ENCODE assay signal across 9 mouse cellular contexts in the genomic region with DNA sequence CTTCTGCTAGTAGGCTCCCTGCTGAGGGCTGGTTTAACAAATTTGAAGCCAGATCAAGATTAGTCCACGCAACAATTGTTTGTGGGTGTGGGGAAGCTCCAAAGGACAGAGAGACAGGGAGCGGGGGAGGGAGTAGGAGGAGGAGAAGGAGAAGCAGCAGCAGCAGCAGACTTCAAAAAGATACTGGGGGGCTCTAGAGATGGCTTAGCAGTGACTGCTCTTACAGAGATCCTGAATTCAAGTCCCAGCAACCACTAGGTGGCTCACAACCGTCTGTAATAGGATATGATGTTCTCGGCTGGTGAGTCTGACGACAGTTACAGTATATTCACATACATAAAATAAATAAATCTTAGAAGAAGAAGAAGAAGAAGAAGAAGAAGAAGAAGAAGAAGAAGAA. TPM values are rescaled to one million over a fixed set of nuclear protein-coding genes. Genes with fewer than 3 reads are reported as not detected.
DNase-seq lines count a peak whose midpoint lies in the region; ATAC-seq and TF ChIP-seq lines count a peak whose summit lies in the region.
"Had no signal": no experiment of that assay in that cellular context is flagged by ENCODE, and none has a peak within 500 bp of the region (broad histone marks: within the 10 kb centered on the region; RNA-seq: fewer than 3 reads in every experiment).

No protein-coding gene starts in this region.

- dilution Hi-C loops in CH12.LX (cut with MboI; ENCODE audit: extremely low pct_ligation_motif_present, extremely low pct_unique_long_range_greater_than_20kb, low sequenced_read_pairs) = no loop called here

- peak; percentile 25 for DNase-seq in hindbrain, embryonic 10.5 days (ENCODE audit: low spot score)
- DNase-seq in CH12.LX (ENCODE audit: extremely low read depth) = peak; percentile 59
- DNase-seq in R1 (ENCODE audit: low read depth, low spot score) = peak; percentile 71
- peak; percentile 17 to 44 for DNase-seq in heart, postnatal 14 days
- DNase-seq in lung, postnatal 14 days = peak; percentile 50
- peak; percentile 9 to 17 for DNase-seq in thymus, adult 18-20 months

- H3K4me1 ChIP-seq in hindbrain, embryonic 10.5 days (replicated peaks) = peaks cover 20% of the 10 kb centered on the region
- H3K4me1 ChIP-seq in hindbrain, embryonic 16.5 days (ENCODE audit: control insufficient read depth, insufficient read depth, low read depth, low read length) = peaks cover 14% of the 10 kb centered on the region
- H3K4me1 ChIP-seq in CH12.LX (ENCODE audit: control insufficient read depth in 1 of 2, insufficient read depth in 2 of 2) = peaks cover 4 to 30% of the 10 kb centered on the region in 2 experiments; a peak in 3 of 4 replicates

- no peak overlapping the region for H3K4me2 ChIP-seq in hindbrain, embryonic 16.5 days (ENCODE audit: low read length)
- H3K4me2 ChIP-seq in CH12.LX (ENCODE audit: insufficient read depth, low read depth, poor library complexity, severe bottlenecking) = no peak overlapping the region
- H3K4me2 ChIP-seq: neural tube, embryonic 13.5 days had no signal

- intact Hi-C loops in heart, postnatal 14 days (cut with DNase I) = loop anchor here (2.0 to 5.0 kb wide), 2 partner anchors 33 to 192 kb away; no protein-coding TSS in a partner anchor

- no peak for TF ChIP-seq POLR2A in CH12.LX (IDR thresholded peaks at IDR 0.05; ENCODE audit: low read depth, low read length)

- no peak for ATAC-seq in hindbrain, embryonic 16.5 days
- ATAC-seq in megakaryocyte-erythroid progenitor cell, adult 5-6 weeks (replicated peaks; ENCODE audit: low FRiP score, low TSS enrichment, poor library complexity, severe bottlenecking) = no peak

- in situ Hi-C loops in CH12.LX (cut with MboI; ENCODE audit: low pct_ligation_motif_present, low pct_unique_long_range_greater_than_20kb, low sequenced_read_pairs) = loop anchor here (25.0 kb wide), 1 partner anchor 182 kb away; a partner anchor contains a TSS

- H3K9ac ChIP-seq in hindbrain, embryonic 16.5 days (ENCODE audit: low read depth, low read length) = no peak overlapping the region
- no peak overlapping the region for H3K9ac ChIP-seq in CH12.LX (ENCODE audit: insufficient read depth, low read depth)
- H3K9ac ChIP-seq: neural tube, embryonic 13.5 days had no signal

- peak; percentile 58 for TF ChIP-seq RAD21 in CH12.LX (IDR thresholded peaks at IDR 0.05; ENCODE audit: low read depth, low read length)

- peaks cover 7% of the 10 kb centered on the region for H3K36me3 ChIP-seq in hindbrain, embryonic 10.5 days
- H3K36me3 ChIP-seq in hindbrain, embryonic 16.5 days (ENCODE audit: control insufficient read depth, insufficient read depth, low read length) = no peaks in the 10 kb centered on the region
- H3K36me3 ChIP-seq in CH12.LX (replicated peaks in 1 of 2; ENCODE audit: control insufficient read depth in 1 of 2, insufficient read depth in 1 of 2, low read length in 1 of 2) = peaks cover 3 to 10% of the 10 kb centered on the region in 2 experiments

- TF ChIP-seq EP300 in CH12.LX (IDR thresholded peaks at IDR 0.05; ENCODE audit: low read length) = no peak

- peak in 1 of 2 experiments; percentile 78; a peak in 2 of 4 replicates for TF ChIP-seq CTCF in CH12.LX (conservative IDR thresholded peaks at IDR 0.05 in 1 of 2, IDR thresholded peaks at IDR 0.05 in 1 of 2; ENCODE audit: low read depth in 2 of 2, low read length in 2 of 2)

- H3K79me2 ChIP-seq in CH12.LX (replicated peaks; ENCODE audit: control insufficient read depth, extremely low read depth, insufficient read depth, poor library complexity, severe bottlenecking) = peaks cover 16% of the 10 kb centered on the region

- H3K27me3 ChIP-seq in hindbrain, embryonic 10.5 days (ENCODE audit: insufficient read depth, poor library complexity, severe bottlenecking) = peaks cover 7% of the 10 kb centered on the region
- H3K27me3 ChIP-seq in hindbrain, embryonic 16.5 days (replicated peaks; ENCODE audit: control insufficient read depth, insufficient read depth, low read length) = no peaks in the 10 kb centered on the region
- no peaks in the 10 kb centered on the region for H3K27me3 ChIP-seq in CH12.LX (replicated peaks)

- WGBS in hindbrain, embryonic 10.5 days = 4% methylated on average over 5 of the region's 5 CpGs
- 5% methylated on average over 5 of the region's 5 CpGs for WGBS in hindbrain, embryonic 16.5 days

- H3K4me3 ChIP-seq in hindbrain, embryonic 10.5 days = no peak overlapping the region
- H3K4me3 ChIP-seq in hindbrain, embryonic 16.5 days (ENCODE audit: low read length) = no peak overlapping the region
- no peak overlapping the region for H3K4me3 ChIP-seq in CH12.LX (replicated peaks in 1 of 3; ENCODE audit: low read depth in 2 of 3, low read length in 2 of 3, poor library complexity in 1 of 3)
- H3K4me3 ChIP-seq: neural tube, embryonic 13.5 days had no signal

- no peak overlapping the region for H3K27ac ChIP-seq in hindbrain, embryonic 10.5 days
- H3K27ac ChIP-seq in hindbrain, embryonic 16.5 days (ENCODE audit: low read depth, low read length) = no peak overlapping the region
- no peak overlapping the region for H3K27ac ChIP-seq in CH12.LX (ENCODE audit: insufficient read depth, low read depth)
- H3K27ac ChIP-seq: neural tube, embryonic 13.5 days had no signal

- no peaks in the 10 kb centered on the region for H3K9me3 ChIP-seq in hindbrain, embryonic 10.5 days
- H3K9me3 ChIP-seq in hindbrain, embryonic 16.5 days (ENCODE audit: control insufficient read depth, low read length) = no peaks in the 10 kb centered on the region
- peaks cover 3% of the 10 kb centered on the region for H3K9me3 ChIP-seq in CH12.LX (replicated peaks; ENCODE audit: low read length)
- H3K9me3 ChIP-seq: neural tube, embryonic 13.5 days had no signal

TF ChIP-seq in CH12.LX, 34 proteins besides CTCF, POLR2A, EP300 and RAD21:
- peak; percentile 77 for TF ChIP-seq SMC3 (IDR thresholded peaks at IDR 0.05; ENCODE audit: low read depth, low read length)
- no peak for TF ChIP-seq BHLHE40 (IDR thresholded peaks at IDR 0.05; ENCODE audit: low read depth, low read length)
- no peak for TF ChIP-seq KAT2A (IDR thresholded peaks at IDR 0.05; ENCODE audit: insufficient replicate concordance, low read length)
- no peak for TF ChIP-seq ZMIZ1 (IDR thresholded peaks at IDR 0.05; ENCODE audit: low read depth, low read length)
- no peak for TF ChIP-seq SIN3A (IDR thresholded peaks at IDR 0.05; ENCODE audit: low read length)
- no peak for TF ChIP-seq JUND (conservative IDR thresholded peaks at IDR 0.05; ENCODE audit: low read depth, low read length)
- no peak for TF ChIP-seq HCFC1 (IDR thresholded peaks at IDR 0.05; ENCODE audit: low read depth, low read length)

RNA-seq across cellular contexts. Expression of a gene that starts 3.0 kb away (rescaled TPM):
- 49.8 and 51.1 TPM in 2 replicates for polyA plus RNA-seq in hindbrain, embryonic 10.5 days (2016; fragmentation: Nextera tagmentation; extraction: Ambion mirVana)
- 49.8 and 55.0 TPM in 2 replicates for polyA plus RNA-seq in hindbrain, embryonic 16.5 days (2015; fragmentation: Nextera tagmentation; extraction: Ambion mirVana)
- 78.2 and 87.5 TPM in 2 replicates for total RNA-seq in CH12.LX (2012; rRNA removed)
- 106 and 115 TPM in 2 replicates for total RNA-seq in CH12.LX (2014; rRNA removed)
- polyA plus RNA-seq in CH12.LX (2012; ENCODE audit: insufficient read length, low read depth) = 82.7 and 98.6 TPM in 2 replicates
- total RNA-seq in heart, postnatal 14 days (2021) = 10 to 100 TPM; 12.1 to 14.6 TPM
- 59.7 and 79.5 TPM in 2 replicates for total RNA-seq in megakaryocyte-erythroid progenitor cell, adult 5-6 weeks (2014; fragmentation: Nextera tagmentation)
- total RNA-seq in megakaryocyte-erythroid progenitor cell, adult 5-6 weeks (2017) = 142 and 152 TPM in 2 replicates

RNA-seq across cellular contexts. Expression of a gene that starts 30.5 kb away (rescaled TPM):
- polyA plus RNA-seq in hindbrain, embryonic 10.5 days (2016; fragmentation: Nextera tagmentation; extraction: Ambion mirVana) = 62.1 and 64.2 TPM in 2 replicates
- 51.1 and 52.6 TPM in 2 replicates for polyA plus RNA-seq in hindbrain, embryonic 16.5 days (2015; fragmentation: Nextera tagmentation; extraction: Ambion mirVana)
- total RNA-seq in CH12.LX (2012; rRNA removed) = 26.5 and 31.4 TPM in 2 replicates
- total RNA-seq in CH12.LX (2014; rRNA removed) = 71.4 and 71.7 TPM in 2 replicates
- polyA plus RNA-seq in CH12.LX (2012; ENCODE audit: insufficient read length, low read depth) = 43.0 and 52.8 TPM in 2 replicates
- total RNA-seq in heart, postnatal 14 days (2021) = 10 to 100 TPM; 12.3 to 14.5 TPM
- total RNA-seq in megakaryocyte-erythroid progenitor cell, adult 5-6 weeks (2014; fragmentation: Nextera tagmentation) = 52.9 and 80.9 TPM in 2 replicates
- total RNA-seq in megakaryocyte-erythroid progenitor cell, adult 5-6 weeks (2017) = 58.9 and 68.9 TPM in 2 replicates

RNA-seq across cellular contexts. Expression of a gene that starts 30.6 kb away (rescaled TPM):
- polyA plus RNA-seq in hindbrain, embryonic 10.5 days (2016; fragmentation: Nextera tagmentation; extraction: Ambion mirVana) = 291 TPM in 2 replicates
- polyA plus RNA-seq in hindbrain, embryonic 16.5 days (2015; fragmentation: Nextera tagmentation; extraction: Ambion mirVana) = 227 and 248 TPM in 2 replicates
- total RNA-seq in CH12.LX (2012; rRNA removed) (212 and 219 TPM in 2 replicates), CH12.LX (2014; rRNA removed) (416 and 466 TPM in 2 replicates)
- 186 and 187 TPM in 2 replicates for polyA plus RNA-seq in CH12.LX (2012; ENCODE audit: insufficient read length, low read depth)
- total RNA-seq in heart, postnatal 14 days (2021) = 100 to 1,000 TPM; 120 to 125 TPM
- total RNA-seq in megakaryocyte-erythroid progenitor cell, adult 5-6 weeks (2014; fragmentation: Nextera tagmentation) = 161 and 162 TPM in 2 replicates
- 154 and 171 TPM in 2 replicates for total RNA-seq in megakaryocyte-erythroid progenitor cell, adult 5-6 weeks (2017)

RNA-seq across cellular contexts. Expression of a gene that starts 34.0 kb away (rescaled TPM):
- 2.3 and 3.2 TPM in 2 replicates for polyA plus RNA-seq in hindbrain, embryonic 10.5 days (2016; fragmentation: Nextera tagmentation; extraction: Ambion mirVana)
- 1.4 and 1.7 TPM in 2 replicates for polyA plus RNA-seq in hindbrain, embryonic 16.5 days (2015; fragmentation: Nextera tagmentation; extraction: Ambion mirVana)
- 3.5 and 4.4 TPM in 2 replicates for total RNA-seq in CH12.LX (2012; rRNA removed)
- total RNA-seq in CH12.LX (2014; rRNA removed) = 5.0 and 5.3 TPM in 2 replicates
- 6.6 and 7.6 TPM in 2 replicates for polyA plus RNA-seq in CH12.LX (2012; ENCODE audit: insufficient read length, low read depth)
- total RNA-seq in heart, postnatal 14 days (2021) = 1 to 10 TPM; 2.8 to 3.0 TPM
- 3.0 and 9.8 TPM in 2 replicates for total RNA-seq in megakaryocyte-erythroid progenitor cell, adult 5-6 weeks (2014; fragmentation: Nextera tagmentation)
- 0.91 and 1.3 TPM in 2 replicates for total RNA-seq in megakaryocyte-erythroid progenitor cell, adult 5-6 weeks (2017)

Comparison
In these comparisons a context has a peak if more than half of its experiments do, and no peak if none do; other contexts are left out.
1. DNase-seq: peak in every context shown above with its lines; median percentile 71 in R1; 59 in CH12.LX; 50 in lung, postnatal 14 days; 30 in heart, postnatal 14 days; 25 in hindbrain, embryonic 10.5 days; 13 in thymus, adult 18-20 months.